Mouse (Mus musculus): ENCODE results near the gene Fign.

DNA sequence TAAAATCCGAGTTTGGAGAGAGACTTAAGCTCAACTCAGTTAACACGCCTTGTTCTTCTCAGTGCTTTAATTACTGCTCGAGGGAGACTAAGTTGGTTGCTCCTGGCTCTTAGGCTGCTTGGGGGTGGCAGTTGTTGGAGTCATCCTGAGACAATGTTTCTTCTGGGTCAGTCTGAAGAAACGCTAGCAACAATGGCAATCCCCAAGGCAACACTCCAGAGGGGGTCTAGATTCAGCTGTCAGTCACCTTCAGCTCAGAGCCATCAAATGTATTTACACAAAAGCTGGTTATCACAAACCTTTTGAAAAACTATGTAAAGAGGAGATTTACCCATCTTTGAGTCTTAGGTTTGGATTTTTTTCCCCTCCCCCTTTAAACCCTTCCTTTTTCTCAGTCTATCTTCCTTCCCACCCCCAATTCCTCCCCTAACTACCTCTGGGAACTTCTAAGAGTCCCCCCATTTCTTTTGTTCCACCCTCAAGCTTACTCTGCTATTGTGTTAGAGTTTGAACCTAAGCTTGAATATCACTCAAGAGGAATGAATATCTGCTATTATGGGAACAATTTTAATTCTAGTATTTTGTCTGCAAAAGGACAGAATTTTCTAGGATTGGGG lies 171.2 kb downstream of the Fign start:
- no peak for TF ChIP-seq HCFC1 (IDR thresholded peaks at IDR 0.05; ENCODE audit: borderline replicate concordance, insufficient read depth, low read length)
- TF ChIP-seq ZNF384 (IDR thresholded peaks at IDR 0.05; ENCODE audit: low read depth, low read length), result no peak
- TF ChIP-seq ZC3H11A (IDR thresholded peaks at IDR 0.05; ENCODE audit: borderline replicate concordance, low read depth, low read length), result no peak
- no peak for TF ChIP-seq CHD2 (IDR thresholded peaks at IDR 0.05; ENCODE audit: low read depth, low read length)
- no peak for TF ChIP-seq MAFK (IDR thresholded peaks at IDR 0.05; ENCODE audit: insufficient read depth, low read depth, low read length)
